Mouse (Mus musculus) liver, adult 2 months (tissue): ENCODE results near the gene Usp48. TPM values are rescaled to one million over a fixed set of nuclear protein-coding genes. Genes with fewer than 3 reads are reported as not detected.

Source experiments
- DNase-seq: peaks from one replicate; pipeline ENCODE4 v3.0.0-alpha.2; 2011; ENCODE audit warnings: low read depth, low spot score; ENCODE audit errors: extremely low read depth
- H3K27ac ChIP-seq: fragments of 200-500 bp; replicated peaks from 2 replicates; pipeline ENCODE4 v1.5.1; 2012; ENCODE audit warnings: low read depth, mild to moderate bottlenecking, control low read depth, inconsistent platforms, low read length; ENCODE audit not compliant: insufficient read depth
- H3K27me3 ChIP-seq: fragments of 200-500 bp; 2 replicates; pipeline ENCODE4 v1.6.1; 2012; ENCODE audit warnings: mild to moderate bottlenecking, moderate library complexity, low read length, inconsistent platforms; ENCODE audit not compliant: control insufficient read depth, insufficient read depth
- H3K36me3 ChIP-seq: fragments of 200-500 bp; 2 replicates; pipeline ENCODE4 v1.6.1; 2012; ENCODE audit warnings: low read length, inconsistent platforms; ENCODE audit not compliant: control insufficient read depth, insufficient read depth
- H3K4me1 ChIP-seq: fragments of 200-500 bp; 2 replicates; pipeline ENCODE4 v1.6.1; 2011; ENCODE audit warnings: low read length; ENCODE audit not compliant: control insufficient read depth, insufficient read depth
- H3K4me3 ChIP-seq: fragments of 200-500 bp; 2 replicates; pipeline ENCODE4 v1.5.1; 2011; ENCODE audit warnings: low read depth, mild to moderate bottlenecking, control low read depth, low read length, moderate library complexity; ENCODE audit not compliant: insufficient read depth
- H3K79me2 ChIP-seq: fragments of 200-500 bp; 2 replicates; pipeline ENCODE4 v1.6.1; 2012; ENCODE audit warnings: inconsistent platforms, mild to moderate bottlenecking, low read length, moderate library complexity; ENCODE audit not compliant: control insufficient read depth, insufficient read depth
- H3K9ac ChIP-seq: fragments of 200-500 bp; 2 replicates; pipeline ENCODE4 v1.6.1; 2012; ENCODE audit warnings: low read depth, mild to moderate bottlenecking, control low read depth, inconsistent platforms, low read length
- CTCF ChIP-seq: fragments of 200-500 bp; IDR thresholded peaks from 2 replicates; pipeline ENCODE4 v1.5.1; 2011; ENCODE audit warnings: low read depth, low read length, control low read depth
- POLR2A ChIP-seq: fragments of 200-500 bp; IDR thresholded peaks from 2 replicates; pipeline ENCODE4 v1.6.1; 2011; ENCODE audit warnings: low read length, control low read depth; ENCODE audit not compliant: insufficient read depth; ENCODE audit errors: extremely low read depth
- WGBS: fragments of 180-500 bp; shearing (Covaris S2); methylation state at CpG from one replicate; pipeline ENCODE4 v1.1.7; 2018; 5-methylcytosine and 5-hydroxymethylcytosine counted together
- polyA plus RNA-seq: library from polyadenylated mRNA; depleted of rRNA; stranded (reverse); fragments of >200 nt; gene quantifications from 2 replicates; pipeline ENCODE4 v1.2.3, GENCODE M21; 2012; rRNA removed
- total RNA-seq: library from RNA; depleted of rRNA; stranded (reverse); fragments of >200 nt; gene quantifications from 2 replicates; pipeline ENCODE4 v1.2.3, GENCODE M21; 2014; rRNA removed

Gene Usp48
- total RNA-seq (19.6 and 24.7 TPM in 2 replicates), polyA plus RNA-seq (15.1 and 21.8 TPM in 2 replicates)

DNA sequence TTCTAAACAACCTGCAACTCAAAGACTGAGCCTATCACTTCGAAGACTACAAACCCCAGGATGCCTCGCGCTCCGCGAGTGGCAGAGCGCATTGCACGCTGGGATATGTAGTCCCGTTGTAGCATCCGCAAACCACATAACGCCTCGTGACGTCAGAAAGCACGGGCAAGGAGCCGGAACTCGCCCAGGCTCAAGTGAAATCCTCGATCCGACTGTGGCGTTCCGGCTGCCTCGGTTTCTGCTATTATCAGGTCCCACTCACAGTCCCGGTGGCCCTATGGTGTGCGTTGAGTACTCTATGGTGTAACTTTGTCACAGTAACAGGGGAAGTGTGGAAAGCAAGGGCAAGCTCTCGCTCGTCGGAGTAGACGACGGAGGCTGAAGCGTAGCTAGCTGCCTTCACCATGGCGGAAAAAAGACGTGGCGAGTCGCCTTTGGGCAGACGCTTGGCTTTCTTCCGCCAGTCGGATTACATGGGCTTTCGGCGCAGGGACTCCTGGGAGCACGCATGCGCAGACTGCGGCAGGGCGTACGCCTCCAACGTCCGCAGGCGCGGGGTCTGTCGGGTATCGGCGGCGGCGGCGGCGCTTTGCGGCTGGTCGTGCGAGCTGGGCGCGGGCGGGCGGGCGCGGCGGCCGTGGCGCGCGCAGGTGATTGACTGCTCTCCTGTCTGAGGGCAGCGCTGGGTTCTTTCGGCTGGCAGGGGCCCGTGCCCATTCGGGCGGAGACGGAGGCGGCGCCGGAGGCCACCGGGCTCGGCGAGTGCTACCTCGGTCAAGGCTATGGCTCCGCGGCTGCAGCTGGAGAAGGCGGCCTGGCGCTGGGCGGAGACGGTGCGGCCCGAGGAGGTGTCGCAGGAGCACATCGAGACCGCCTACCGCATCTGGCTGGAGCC, at the start of gene Usp48:
Gene Usp48, plus strand, starts transcription at position 155 of the 895 bp plus-strand sequence.
- peak within 1 kb of the TSS; percentile 90 for H3K9ac ChIP-seq
- peak within 1 kb of the TSS; percentile 96 for H3K27ac ChIP-seq
- peak; percentile 96 for DNase-seq
- no peaks in the 10 kb centered on the region for H3K36me3 ChIP-seq
- H3K79me2 ChIP-seq, result peaks cover 34% of the 10 kb centered on the region
- TF ChIP-seq POLR2A, result peak; percentile 61; the same call in 1 of the 2 replicates
- no peak for TF ChIP-seq CTCF
- no peaks in the 10 kb centered on the region for H3K27me3 ChIP-seq
- H3K4me3 ChIP-seq, result peak within 1 kb of the TSS; percentile 94
- under 1% methylated on average over 87 of the region's 92 CpGs for WGBS
- H3K4me1 ChIP-seq, result peaks cover 8% of the 10 kb centered on the region

DNA sequence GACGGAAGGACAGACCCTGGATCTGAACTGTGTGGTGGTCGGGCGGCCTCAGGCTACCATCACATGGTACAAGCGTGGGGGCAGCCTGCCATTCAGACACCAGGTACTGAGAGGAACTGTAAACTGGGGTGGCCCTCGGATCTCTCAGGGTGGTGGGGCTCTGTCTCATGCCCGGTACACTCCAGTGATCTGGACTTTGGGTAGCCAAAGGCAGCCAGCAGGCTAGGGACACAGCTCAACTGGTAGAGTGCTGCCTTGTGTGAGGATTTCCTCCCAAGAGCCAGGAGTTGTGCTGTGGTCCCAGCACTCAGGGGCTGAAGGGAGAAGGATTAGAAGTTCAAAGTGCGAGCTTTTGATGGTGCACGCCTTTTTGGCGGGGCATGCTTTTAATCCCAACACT, 48.0 kb upstream of the Usp48 start:
- Histone ChIP-seq H3K9ac (no peak overlapping the region), H3K27ac (no peak overlapping the region), H3K36me3 (no peaks in the 10 kb centered on the region; the same call in 1 of the 2 replicates), H3K27me3 (no peaks in the 10 kb centered on the region), H3K79me2 (no peaks in the 10 kb centered on the region), H3K4me3 (no peak overlapping the region), H3K4me1 (no peaks in the 10 kb centered on the region)
- 95% methylated on average over 9 of the region's 9 CpGs for WGBS
- no peak for DNase-seq
- TF ChIP-seq CTCF (no peak), POLR2A (no peak)

DNA sequence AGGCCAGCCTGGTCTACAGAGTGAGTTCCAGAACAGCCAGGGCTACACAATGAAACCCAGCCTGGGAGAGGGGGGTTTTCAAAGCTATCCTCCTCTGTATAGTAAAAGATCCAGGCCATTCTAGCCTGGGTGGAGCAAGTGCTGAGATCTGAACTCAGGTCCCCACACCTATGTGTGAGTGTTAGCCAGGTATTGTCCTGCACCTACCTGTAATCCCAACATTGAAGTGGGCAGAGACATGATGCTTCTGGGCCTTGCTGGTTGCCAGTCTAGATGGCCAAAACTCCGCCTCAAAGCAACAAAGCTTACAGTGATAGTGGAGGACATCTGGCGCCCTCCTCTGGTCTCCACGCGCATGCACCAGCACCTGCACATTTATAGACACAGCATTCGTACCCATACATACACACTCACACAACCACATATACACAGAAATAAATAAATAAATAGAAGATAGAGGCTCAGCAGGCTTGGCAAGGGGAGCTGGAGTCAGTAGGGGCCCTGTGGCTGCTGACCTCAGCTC, 47.5 kb upstream of the Usp48 start:
- Histone ChIP-seq H3K27me3 (no peaks in the 10 kb centered on the region), H3K79me2 (no peaks in the 10 kb centered on the region), H3K9ac (no peak overlapping the region), H3K4me1 (no peaks in the 10 kb centered on the region), H3K4me3 (no peak overlapping the region), H3K36me3 (no peaks in the 10 kb centered on the region; the same call in 1 of the 2 replicates), H3K27ac (no peak overlapping the region)
- 87% methylated on average over 5 of the region's 5 CpGs for WGBS
- peak; percentile 44 for DNase-seq
- TF ChIP-seq CTCF (peak; percentile 90), POLR2A (no peak)

DNA sequence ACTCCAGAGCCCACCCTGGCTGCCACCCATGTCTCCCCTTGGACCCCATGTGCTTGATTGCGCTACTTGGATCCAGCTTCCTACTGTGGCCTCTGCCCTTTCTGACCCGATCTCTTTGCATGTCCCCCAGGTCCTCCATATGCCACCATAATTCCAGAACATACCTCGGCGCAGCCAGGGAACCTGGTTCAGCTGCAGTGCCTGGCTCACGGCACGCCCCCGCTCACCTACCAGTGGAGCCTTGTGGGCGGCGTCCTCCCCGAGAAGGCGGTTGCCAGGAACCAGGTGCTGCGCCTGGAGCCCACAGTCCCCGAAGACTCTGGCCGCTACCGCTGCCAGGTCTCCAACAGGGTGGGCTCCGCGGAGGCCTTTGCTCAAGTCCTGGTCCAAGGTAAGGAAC, 40.1 kb upstream of the Usp48 start:
- TF ChIP-seq POLR2A (no peak), CTCF (no peak)
- H3K36me3 ChIP-seq, result no peaks in the 10 kb centered on the region
- no peak overlapping the region for H3K27ac ChIP-seq
- WGBS, result 96% methylated on average over 17 of the region's 17 CpGs
- H3K27me3 ChIP-seq, result no peaks in the 10 kb centered on the region
- DNase-seq, result no peak
- no peak overlapping the region for H3K4me3 ChIP-seq
- H3K4me1 ChIP-seq, result no peaks in the 10 kb centered on the region
- no peaks in the 10 kb centered on the region for H3K79me2 ChIP-seq
- no peak overlapping the region for H3K9ac ChIP-seq

DNA sequence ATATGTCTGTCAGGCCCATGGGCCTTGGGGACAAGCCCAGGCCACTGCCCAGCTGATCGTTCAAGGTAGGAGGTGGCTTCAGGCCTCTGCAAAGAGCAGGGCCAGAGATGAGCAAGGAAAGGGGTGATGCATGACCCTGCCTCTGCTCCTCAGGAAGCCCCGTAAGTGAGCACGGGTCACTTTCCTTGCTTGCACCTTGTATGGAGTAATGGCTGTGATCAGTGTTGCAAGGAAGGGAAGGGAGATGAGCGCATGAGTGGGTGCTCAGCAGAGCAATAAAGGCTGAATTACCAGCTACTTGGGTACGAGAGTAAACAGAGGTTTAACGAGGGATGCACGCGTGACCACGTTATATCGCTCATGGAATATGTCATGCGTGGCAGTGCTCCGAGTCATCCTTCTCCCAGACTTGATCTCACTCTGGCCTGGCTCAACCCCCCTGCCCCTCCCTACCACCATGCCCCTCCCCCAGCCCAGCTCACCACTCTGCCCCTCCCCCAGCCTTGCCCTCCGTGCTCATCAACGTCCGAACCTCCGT, 36.8 kb upstream of the Usp48 start:
- TF ChIP-seq POLR2A (no peak), CTCF (no peak)
- no peak overlapping the region for H3K27ac ChIP-seq
- no peaks in the 10 kb centered on the region for H3K36me3 ChIP-seq
- H3K79me2 ChIP-seq, result no peaks in the 10 kb centered on the region
- no peak overlapping the region for H3K9ac ChIP-seq
- H3K4me1 ChIP-seq, result no peaks in the 10 kb centered on the region
- no peak for DNase-seq
- WGBS, result 92% methylated on average over 16 of the region's 16 CpGs
- H3K4me3 ChIP-seq, result no peak overlapping the region
- no peaks in the 10 kb centered on the region for H3K27me3 ChIP-seq

DNA sequence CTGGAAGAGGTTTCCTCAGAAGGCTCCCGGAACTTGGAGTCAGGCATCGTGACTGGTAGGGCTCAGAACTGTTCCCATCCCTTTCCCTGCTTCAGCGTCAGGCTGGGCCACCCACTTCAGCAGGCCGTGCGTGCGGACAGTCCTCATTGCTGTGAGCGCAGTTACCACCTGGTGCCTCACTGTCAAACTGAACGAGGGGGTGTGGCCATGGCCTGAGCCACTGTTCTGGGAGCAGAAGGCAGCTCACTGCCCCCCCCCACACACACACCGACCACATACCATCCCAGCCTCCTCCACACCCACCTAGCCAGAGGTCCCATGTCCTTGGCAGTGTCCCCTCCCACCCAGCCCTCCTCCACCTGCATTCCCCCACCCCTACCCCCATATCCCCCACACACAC, 23.7 kb upstream of the Usp48 start:
- Histone ChIP-seq H3K36me3 (no peaks in the 10 kb centered on the region), H3K27ac (no peak overlapping the region), H3K4me3 (no peak overlapping the region), H3K79me2 (no peaks in the 10 kb centered on the region), H3K9ac (no peak overlapping the region), H3K4me1 (no peaks in the 10 kb centered on the region), H3K27me3 (no peaks in the 10 kb centered on the region)
- 91% methylated on average over 9 of the region's 9 CpGs for WGBS
- no peak for DNase-seq
- TF ChIP-seq POLR2A (no peak), CTCF (no peak)
